12 mouse cellular contexts compared by ENCODE assay signal in the genomic region with DNA sequence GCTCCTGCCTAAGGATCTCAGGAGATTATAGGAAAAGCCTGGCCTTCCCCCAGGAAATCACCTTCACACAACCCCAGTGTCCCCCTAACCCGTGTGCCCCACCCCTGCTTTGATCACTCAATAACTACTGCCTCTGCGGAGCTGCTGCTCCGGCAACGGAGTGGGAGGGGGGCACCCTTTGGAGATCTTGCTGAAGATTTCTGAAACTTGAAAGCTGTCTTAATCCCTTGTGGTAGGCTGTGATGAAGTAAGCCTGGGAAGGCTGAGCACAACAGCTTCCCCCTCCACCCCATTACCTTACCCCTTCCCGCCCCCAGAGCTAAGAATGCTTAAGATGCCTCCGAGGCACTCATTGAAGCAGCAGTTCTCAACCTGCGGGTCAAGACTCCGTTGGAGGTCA. TPM values are rescaled to one million over a fixed set of nuclear protein-coding genes. Genes with fewer than 3 reads are reported as not detected.
A peak's percentile ranks its signal among the peaks of the same experiment; 100 is the strongest.
DNase-seq lines count a peak whose midpoint lies in the region; ATAC-seq and TF ChIP-seq lines count a peak whose summit lies in the region.
"Had no signal": no experiment of that assay in that cellular context is flagged by ENCODE, and none has a peak within 500 bp of the region (broad histone marks: within the 10 kb centered on the region; RNA-seq: fewer than 3 reads in every experiment).

No protein-coding gene starts in this region.

- peak overlapping the region; percentile 21 for H3K9ac ChIP-seq in heart, embryonic 12.5 days
- no peak overlapping the region for H3K9ac ChIP-seq in hindbrain, embryonic 12.5 days
- H3K9ac ChIP-seq in midbrain, embryonic 13.5 days (replicated peaks), result 0 out of 2 replicates have a peak overlapping the region, but pooled peaks have one; percentile 16
- H3K9ac ChIP-seq: liver, embryonic 13.5 days had no signal

- H3K36me3 ChIP-seq in heart, embryonic 12.5 days, result peaks cover 9% of the 10 kb centered on the region; the same call in 1 of the 2 replicates
- peaks cover 6% of the 10 kb centered on the region; the same call in 1 of the 2 replicates for H3K36me3 ChIP-seq in hindbrain, embryonic 12.5 days
- no peaks in the 10 kb centered on the region for H3K36me3 ChIP-seq in midbrain, embryonic 13.5 days
- H3K36me3 ChIP-seq: liver, embryonic 13.5 days had no signal

- H3K27ac ChIP-seq in heart, embryonic 12.5 days (ENCODE audit: poor library complexity, severe bottlenecking), result peak overlapping the region; percentile 87
- H3K27ac ChIP-seq in hindbrain, embryonic 12.5 days, result peak overlapping the region; percentile 58
- peak overlapping the region; percentile 67 for H3K27ac ChIP-seq in midbrain, embryonic 13.5 days
- H3K27ac ChIP-seq: liver, embryonic 13.5 days had no signal

- WGBS in heart, embryonic 12.5 days, result 24% methylated on average over 8 of the region's 8 CpGs
- 6% methylated on average over 8 of the region's 8 CpGs for WGBS in hindbrain, embryonic 12.5 days
- WGBS in midbrain, embryonic 13.5 days, result 5% methylated on average over 8 of the region's 8 CpGs

- in situ Hi-C loops in Patski (cut with MboI; ENCODE audit: low pct_unique_long_range_greater_than_20kb), result no loop called here

- no peak overlapping the region for H3K4me2 ChIP-seq in heart, embryonic 12.5 days
- no peak overlapping the region for H3K4me2 ChIP-seq in hindbrain, embryonic 12.5 days (replicated peaks)
- H3K4me2 ChIP-seq in midbrain, embryonic 13.5 days (replicated peaks), result no peak overlapping the region
- H3K4me2 ChIP-seq: liver, embryonic 13.5 days had no signal

- TF ChIP-seq CTCF in Patski (IDR thresholded peaks at IDR 0.05), result no peak

- H3K4me1 ChIP-seq in heart, embryonic 12.5 days (replicated peaks), result peaks cover 83% of the 10 kb centered on the region
- peaks cover 32% of the 10 kb centered on the region for H3K4me1 ChIP-seq in hindbrain, embryonic 12.5 days
- H3K4me1 ChIP-seq in midbrain, embryonic 13.5 days (replicated peaks), result peaks cover 50% of the 10 kb centered on the region

- no peaks in the 10 kb centered on the region for H3K27me3 ChIP-seq in heart, embryonic 12.5 days (replicated peaks)
- H3K27me3 ChIP-seq in Patski, result no peaks in the 10 kb centered on the region
- no peaks in the 10 kb centered on the region for H3K27me3 ChIP-seq in hindbrain, embryonic 12.5 days
- H3K27me3 ChIP-seq in midbrain, embryonic 13.5 days, result no peaks in the 10 kb centered on the region
- H3K27me3 ChIP-seq: liver, embryonic 13.5 days; megakaryocyte, embryonic 14.5 days had no signal

- CTCF ChIA-PET in Patski (lab: Charles Lee), result interaction anchor here (0.7 to 2.2 kb wide), 4 partner anchors 10 to 62 kb away, joined by 3 to 6 read pairs (median 5); no protein-coding TSS in a partner anchor

- ATAC-seq in heart, embryonic 12.5 days (ENCODE audit: insufficient number of reproducible peaks, low FRiP score), result no peak
- ATAC-seq in Patski, result peak; percentile 78
- 0 out of 2 replicates have a peak, but pooled peaks have one; percentile 26 for ATAC-seq in hindbrain, embryonic 12.5 days (ENCODE audit: low FRiP score)
- peak; percentile 73 for ATAC-seq in midbrain, embryonic 13.5 days

- no peak overlapping the region for H3K4me3 ChIP-seq in heart, embryonic 12.5 days
- H3K4me3 ChIP-seq in hindbrain, embryonic 12.5 days, result no peak overlapping the region
- no peak overlapping the region for H3K4me3 ChIP-seq in midbrain, embryonic 13.5 days (replicated peaks)
- H3K4me3 ChIP-seq: liver, embryonic 13.5 days; megakaryocyte, embryonic 14.5 days had no signal

- no peaks in the 10 kb centered on the region for H3K9me3 ChIP-seq in heart, embryonic 12.5 days (replicated peaks)
- H3K9me3 ChIP-seq in hindbrain, embryonic 12.5 days (replicated peaks), result no peaks in the 10 kb centered on the region
- no peaks in the 10 kb centered on the region for H3K9me3 ChIP-seq in midbrain, embryonic 13.5 days
- H3K9me3 ChIP-seq: liver, embryonic 13.5 days; megakaryocyte, embryonic 14.5 days had no signal

- POLR2A ChIA-PET in Patski (lab: Charles Lee), result interaction anchor here (0.6 kb wide), 1 partner anchor 170 kb away, joined by 3 read pairs; no protein-coding TSS in a partner anchor

- DNase-seq in heart, postnatal 4 days, result no peak
- peak; percentile 33 for DNase-seq in Patski (ENCODE audit: low read depth, low spot score)
- DNase-seq in layer of hippocampus, postnatal 14 days (ENCODE audit: low spot score in 2 of 2), result no peak
- no peak for DNase-seq in thymus, adult 18-20 months
- no peak for DNase-seq in urinary bladder, postnatal 36 days (ENCODE audit: low spot score in 2 of 2)
- DNase-seq: heart, postnatal 14 days; layer of hippocampus, adult 9-11 months; liver, embryonic 13.5 days had no signal

RNA-seq across cellular contexts. Expression of a gene that starts 21.0 kb away (rescaled TPM):
- polyA plus RNA-seq in heart, embryonic 12.5 days (2016; fragmentation: Nextera tagmentation; extraction: Ambion mirVana), result 4.6 and 5.6 TPM in 2 replicates
- 1 to 10 TPM; 3.3 to 3.8 TPM for total RNA-seq in heart, postnatal 4 days (2021)
- polyA plus RNA-seq in Patski (2021), result 1.8 TPM
- 6.5 and 8.1 TPM in 2 replicates for polyA plus RNA-seq in hindbrain, embryonic 12.5 days (2016; fragmentation: Nextera tagmentation; extraction: Ambion mirVana)
- 6.6 and 7.2 TPM in 2 replicates for polyA plus RNA-seq in midbrain, embryonic 13.5 days (2015; fragmentation: Nextera tagmentation; extraction: Ambion mirVana)
- 1 to 10 TPM; 2.1 to 2.5 TPM for total RNA-seq in layer of hippocampus, postnatal 14 days (2021)

RNA-seq across cellular contexts. Expression of a gene that starts 35.5 kb away (rescaled TPM):
- not detected in 2 replicates for polyA plus RNA-seq in heart, embryonic 12.5 days (2016; fragmentation: Nextera tagmentation; extraction: Ambion mirVana)
- total RNA-seq in heart, postnatal 4 days (2021), result not detected
- polyA plus RNA-seq in Patski (2021), result 0.27 TPM
- not detected in 2 replicates for polyA plus RNA-seq in hindbrain, embryonic 12.5 days (2016; fragmentation: Nextera tagmentation; extraction: Ambion mirVana)
- polyA plus RNA-seq in midbrain, embryonic 13.5 days (2015; fragmentation: Nextera tagmentation; extraction: Ambion mirVana), result not detected in 2 replicates
- not detected for total RNA-seq in layer of hippocampus, postnatal 14 days (2021)
- total RNA-seq: heart, postnatal 14 days had no signal
- polyA plus RNA-seq: liver, embryonic 13.5 days had no signal

RNA-seq across cellular contexts. Expression of a gene that starts 37.3 kb away (rescaled TPM):
- 18.9 and 22.9 TPM in 2 replicates for polyA plus RNA-seq in heart, embryonic 12.5 days (2016; fragmentation: Nextera tagmentation; extraction: Ambion mirVana)
- 10 to 100 TPM; 10.4 to 12.0 TPM for total RNA-seq in heart, postnatal 4 days (2021)
- polyA plus RNA-seq in Patski (2021), result 17.8 TPM
- 27.6 and 29.6 TPM in 2 replicates for polyA plus RNA-seq in hindbrain, embryonic 12.5 days (2016; fragmentation: Nextera tagmentation; extraction: Ambion mirVana)
- 20.9 and 24.2 TPM in 2 replicates for polyA plus RNA-seq in midbrain, embryonic 13.5 days (2015; fragmentation: Nextera tagmentation; extraction: Ambion mirVana)
- 1 to 10 TPM; 7.8 to 9.9 TPM for total RNA-seq in layer of hippocampus, postnatal 14 days (2021)
